Mouse (Mus musculus) hindlimb bud, embryonic 11.5 days (tissue): ENCODE measurements around the gene Gm21970.
A peak's percentile ranks its signal among the peaks of the same experiment; 100 is the strongest.

Experiments
- DNase-seq: peaks from one replicate; pipeline ENCODE4 v3.0.0-alpha.2; 2012; ENCODE audit warnings: low read depth, low spot score; ENCODE audit errors: extremely low spot score

Gm21970 gene

GRCm38 (mm10) chr16:91461773-91462181 lies 70.3 kb downstream of the Gm21970 start:
- DNase-seq, result no peak

DNA sequence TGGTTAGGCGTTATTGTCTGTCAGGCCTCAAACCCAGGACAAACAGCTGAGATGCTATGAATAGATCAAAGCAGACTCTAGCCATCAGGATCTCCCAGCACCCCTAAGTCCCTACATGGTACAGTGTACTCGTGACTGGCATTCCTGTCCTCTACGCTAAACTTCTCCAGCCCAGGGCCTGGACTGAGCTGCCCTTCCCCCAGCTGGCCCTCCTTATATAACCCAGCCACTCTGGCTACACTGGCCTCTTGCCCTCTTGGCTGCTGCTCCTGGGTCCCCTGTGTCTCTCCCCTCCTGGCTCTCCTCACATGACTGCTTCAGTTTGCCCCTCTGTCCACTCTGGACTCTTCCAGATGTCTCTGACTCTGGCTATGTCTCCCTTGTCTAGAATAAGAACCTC lies 71.1 kb downstream of the Gm21970 start:
- no peak for DNase-seq

DNA sequence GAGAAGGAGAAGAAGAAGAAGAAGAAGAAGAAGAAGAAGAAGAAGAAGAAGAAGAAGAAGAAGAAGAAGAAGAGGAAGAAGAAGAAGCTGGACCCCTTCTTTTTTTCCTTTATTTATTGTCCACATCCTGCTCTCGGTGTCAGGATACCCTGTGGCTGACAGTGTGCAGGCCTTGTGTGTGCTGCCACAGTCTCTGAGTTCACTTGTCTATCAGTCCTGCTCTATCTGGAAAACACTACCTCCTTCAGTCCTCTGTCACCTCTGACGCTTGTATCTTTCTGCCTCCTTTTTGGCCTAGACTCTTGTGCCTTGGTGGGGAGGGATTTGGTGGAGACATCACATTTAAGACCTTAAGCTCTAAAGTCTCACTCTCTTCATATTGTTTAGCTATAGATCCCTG lies 71.9 kb downstream of the Gm21970 start:
- no peak for DNase-seq

DNA sequence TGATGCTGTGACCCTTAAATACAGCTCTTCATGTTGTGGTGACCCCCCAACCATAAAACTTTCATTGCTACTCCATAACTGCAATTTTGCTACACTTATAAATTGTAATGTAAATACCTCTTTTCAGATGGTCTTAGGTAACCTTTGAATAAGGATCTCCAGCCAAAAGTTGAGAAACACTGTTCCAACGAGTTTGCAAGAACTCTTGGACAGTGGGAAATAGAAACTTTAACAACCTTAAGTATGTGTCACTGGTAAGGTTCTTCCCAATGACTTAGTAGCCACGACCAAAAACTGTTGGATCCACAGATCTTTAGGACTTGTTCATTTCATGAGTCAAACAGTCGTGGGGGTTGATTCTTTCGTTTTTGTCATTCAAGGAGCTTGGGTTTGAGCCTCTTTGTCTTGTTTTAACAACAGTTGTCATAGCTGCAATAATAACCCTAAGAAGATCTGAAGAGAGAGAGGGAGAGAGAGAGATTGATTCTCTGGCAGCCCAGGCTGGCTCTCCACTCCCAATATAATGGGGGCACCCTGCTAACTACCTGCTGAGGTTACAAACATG lies 72.4 kb downstream of the Gm21970 start:
- no peak for DNase-seq

- DNase-seq, result peak; percentile 52
Measured at GRCm38 (mm10) chr16:91464594-91465504, 73.3 kb downstream of the Gm21970 start.

- no peak for DNase-seq
Measured at GRCm38 (mm10) chr16:91465505-91466240, 74.2 kb downstream of the Gm21970 start.

DNA sequence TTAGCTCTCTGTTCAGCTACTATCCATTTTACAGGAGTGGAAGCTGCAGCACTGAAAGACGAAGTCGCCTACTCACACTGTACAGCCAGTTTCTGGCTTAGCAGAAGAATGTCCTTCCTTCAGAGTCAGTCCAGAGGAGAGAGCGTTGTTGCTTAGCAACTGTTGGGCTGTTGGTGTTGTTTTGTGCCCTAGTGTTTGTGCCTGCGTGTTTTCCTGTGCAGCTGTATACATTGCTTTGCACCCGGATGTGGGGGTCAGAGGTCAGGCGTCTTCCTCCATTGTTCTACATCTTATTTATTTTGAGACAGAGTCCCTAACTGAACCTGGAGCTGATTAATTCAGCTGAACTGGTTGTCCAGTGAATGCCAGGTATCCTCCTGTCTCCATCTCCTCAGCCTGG lies 75.0 kb downstream of the Gm21970 start:
- DNase-seq, result no peak
